Mouse (Mus musculus) MEL (cell line): ENCODE results near the gene Efhd2. TPM values are rescaled to one million over a fixed set of nuclear protein-coding genes. Genes with fewer than 3 reads are reported as not detected.

Experiments
- DNase-seq: peaks from one replicate; pipeline ENCODE4 v3.0.0; 2011; ENCODE audit warnings: low read depth, low spot score
- H3K27ac ChIP-seq: 2 replicates; pipeline ENCODE4 v1.5.1; 2012; ENCODE audit warnings: low read depth, mild to moderate bottlenecking, control low read depth, low read length, moderate library complexity; ENCODE audit not compliant: control insufficient read depth
- H3K27me3 ChIP-seq, 2 experiments: fragments of 150-350 bp in 1 of 2; sonication (generic) in 1 of 2; 2 replicates each; pipeline ENCODE4 v1.6.1; 2012; ENCODE audit warnings: low read length in 2 of 2, mild to moderate bottlenecking in 2 of 2, improper control_type of control experiment in 1 of 2, moderate library complexity in 1 of 2; ENCODE audit not compliant: insufficient read depth in 2 of 2, control insufficient read depth in 1 of 2
- H3K36me3 ChIP-seq, 2 experiments: 2 replicates each; pipeline ENCODE4 v1.6.1; 2012 to 2014; ENCODE audit warnings: low read length in 2 of 2, improper control_type of control experiment in 1 of 2, inconsistent platforms in 1 of 2, mild to moderate bottlenecking in 1 of 2; ENCODE audit not compliant: insufficient read depth in 2 of 2, control insufficient read depth in 1 of 2
- H3K4me1 ChIP-seq, 2 experiments: fragments of 150-350 bp in 1 of 2; sonication (generic) in 1 of 2; 2 replicates each; pipeline ENCODE4 v1.6.1; 2012; ENCODE audit warnings: low read length in 2 of 2, improper control_type of control experiment in 1 of 2, mild to moderate bottlenecking in 1 of 2; ENCODE audit not compliant: insufficient read depth in 2 of 2, control insufficient read depth in 1 of 2
- H3K4me3 ChIP-seq, 2 experiments: fragments of 150-350 bp in 1 of 2; sonication (generic) in 1 of 2; 2 replicates each; pipeline ENCODE4 v1.5.1; 2012; ENCODE audit warnings: low read depth in 2 of 2, low read length in 2 of 2, mild to moderate bottlenecking in 2 of 2, moderate library complexity in 2 of 2, control low read depth in 1 of 2, improper control_type of control experiment in 1 of 2; ENCODE audit not compliant: control insufficient read depth in 1 of 2, insufficient read depth in 1 of 2
- H3K79me2 ChIP-seq: 2 replicates; pipeline ENCODE4 v1.6.1; 2012; ENCODE audit warnings: mild to moderate bottlenecking, low read length, moderate library complexity; ENCODE audit not compliant: control insufficient read depth, poor library complexity, insufficient read depth
- H3K9ac ChIP-seq: 2 replicates; pipeline ENCODE4 v1.6.1; 2012; ENCODE audit warnings: low read depth, mild to moderate bottlenecking, control low read depth, low read length, moderate library complexity; ENCODE audit not compliant: control insufficient read depth, poor library complexity, severe bottlenecking
- H3K9me3 ChIP-seq: fragments of 150-350 bp; sonication (generic); replicated peaks from 2 replicates; pipeline ENCODE4 v1.6.1; 2012; ENCODE audit warnings: mild to moderate bottlenecking, low read length, improper control_type of control experiment, moderate library complexity; ENCODE audit not compliant: insufficient read depth
- BHLHE40 ChIP-seq: IDR thresholded peaks from 2 replicates; pipeline ENCODE4 v1.6.1; 2012; ENCODE audit warnings: low read depth, mild to moderate bottlenecking, inconsistent platforms, low read length, improper control_type of control experiment, borderline replicate concordance
- CHD1 ChIP-seq: IDR thresholded peaks from 2 replicates; pipeline ENCODE4 v1.6.1; 2012; ENCODE audit warnings: low read depth, mild to moderate bottlenecking, inconsistent platforms, low read length, improper control_type of control experiment
- CHD2 ChIP-seq: IDR thresholded peaks from 2 replicates; pipeline ENCODE4 v1.6.1; 2011; ENCODE audit warnings: low read length, improper control_type of control experiment
- CTCF ChIP-seq, 3 experiments: IDR thresholded peaks in 2 of 3; conservative IDR thresholded peaks in 1 of 3; 2 replicates each; pipeline ENCODE4 v1.5.1; 2011 to 2012; ENCODE audit warnings: low read length in 3 of 3, low read depth in 2 of 3, mild to moderate bottlenecking in 2 of 3, improper control_type of control experiment in 1 of 3, inconsistent platforms in 1 of 3, mixed read lengths in 1 of 3, moderate library complexity in 1 of 3; ENCODE audit not compliant: control insufficient read depth in 1 of 3, insufficient read depth in 1 of 3, poor library complexity in 1 of 3, severe bottlenecking in 1 of 3
- ELF1 ChIP-seq: IDR thresholded peaks from 2 replicates; pipeline ENCODE4 v1.6.1; 2014; ENCODE audit warnings: low read depth, mild to moderate bottlenecking, inconsistent platforms, low read length, improper control_type of control experiment, moderate library complexity
- EP300 ChIP-seq, 2 experiments: IDR thresholded peaks; 2 replicates each; pipeline ENCODE4 v1.6.1; 2011; ENCODE audit warnings: improper control_type of control experiment in 2 of 2, low read length in 2 of 2, low read depth in 1 of 2, mild to moderate bottlenecking in 1 of 2
- ETS1 ChIP-seq: IDR thresholded peaks from 2 replicates; pipeline ENCODE4 v1.6.1; 2012; ENCODE audit warnings: low read depth, mild to moderate bottlenecking, inconsistent platforms, low read length, improper control_type of control experiment, moderate library complexity
- GABPA ChIP-seq: IDR thresholded peaks from 2 replicates; pipeline ENCODE4 v1.6.1; 2012; ENCODE audit warnings: low read depth, mild to moderate bottlenecking, inconsistent platforms, low read length, improper control_type of control experiment, moderate library complexity
- GATA1 ChIP-seq: IDR thresholded peaks from 2 replicates; pipeline ENCODE4 v1.6.1; 2011; ENCODE audit warnings: low read depth, low read length, improper control_type of control experiment
- JUND ChIP-seq: IDR thresholded peaks from 2 replicates; pipeline ENCODE4 v1.6.1; 2011; ENCODE audit warnings: low read depth, mild to moderate bottlenecking, improper control_type of control experiment, low read length
- KAT2A ChIP-seq: conservative IDR thresholded peaks from 2 replicates; pipeline ENCODE4 v1.6.1; 2012; ENCODE audit warnings: low read depth, low read length, improper control_type of control experiment, inconsistent platforms
- MAFK ChIP-seq: IDR thresholded peaks from 2 replicates; pipeline ENCODE4 v1.6.1; 2011; ENCODE audit warnings: low read depth, mild to moderate bottlenecking, low read length, improper control_type of control experiment, borderline replicate concordance
- MXI1 ChIP-seq: IDR thresholded peaks from 2 replicates; pipeline ENCODE4 v1.6.1; 2011; ENCODE audit warnings: mild to moderate bottlenecking, low read depth, low read length, improper control_type of control experiment
- MYB ChIP-seq: IDR thresholded peaks from 2 replicates; pipeline ENCODE4 v1.6.1; 2011; ENCODE audit warnings: mild to moderate bottlenecking, low read depth, low read length, improper control_type of control experiment
- POLR2A ChIP-seq, 2 experiments: IDR thresholded peaks; 2 replicates each; pipeline ENCODE4 v1.6.1; 2011 to 2012; ENCODE audit warnings: low read length in 2 of 2, mild to moderate bottlenecking in 2 of 2, control low read depth in 1 of 2, improper control_type of control experiment in 1 of 2, low read depth in 1 of 2, moderate library complexity in 1 of 2; ENCODE audit not compliant: control insufficient read depth in 1 of 2, insufficient read depth in 1 of 2, poor library complexity in 1 of 2
- POLR2AphosphoS2 ChIP-seq: IDR thresholded peaks from 2 replicates; pipeline ENCODE4 v1.6.1; 2011; ENCODE audit warnings: low read length, improper control_type of control experiment
- SIN3A ChIP-seq: IDR thresholded peaks from 2 replicates; pipeline ENCODE4 v1.6.1; 2012; ENCODE audit warnings: low read length, improper control_type of control experiment, inconsistent platforms
- TAL1 ChIP-seq: IDR thresholded peaks from 2 replicates; pipeline ENCODE4 v1.6.1; 2012; ENCODE audit warnings: mild to moderate bottlenecking, inconsistent platforms, low read length, moderate library complexity, mixed read lengths
- TCF12 ChIP-seq: IDR thresholded peaks from 2 replicates; pipeline ENCODE4 v1.6.1; 2014; ENCODE audit warnings: low read depth, mild to moderate bottlenecking, inconsistent platforms, low read length, improper control_type of control experiment, moderate library complexity
- UBTF ChIP-seq: IDR thresholded peaks from 2 replicates; pipeline ENCODE4 v1.6.1; 2012; ENCODE audit warnings: low read depth, mild to moderate bottlenecking, inconsistent platforms, low read length, improper control_type of control experiment, moderate library complexity, borderline replicate concordance; ENCODE audit not compliant: insufficient read depth
- USF1 ChIP-seq: IDR thresholded peaks from 2 replicates; pipeline ENCODE4 v1.6.1; 2014; ENCODE audit warnings: low read depth, mild to moderate bottlenecking, inconsistent platforms, low read length, improper control_type of control experiment, moderate library complexity
- ZC3H11A ChIP-seq: IDR thresholded peaks from 2 replicates; pipeline ENCODE4 v1.6.1; 2012; ENCODE audit warnings: low read depth, mild to moderate bottlenecking, inconsistent platforms, low read length, improper control_type of control experiment
- ZMIZ1 ChIP-seq: IDR thresholded peaks from 2 replicates; pipeline ENCODE4 v1.6.1; 2012; ENCODE audit warnings: low read depth, mild to moderate bottlenecking, inconsistent platforms, low read length, improper control_type of control experiment, moderate library complexity
- ZNF384 ChIP-seq: IDR thresholded peaks from 2 replicates; pipeline ENCODE4 v1.6.1; 2012; ENCODE audit warnings: low read depth, mild to moderate bottlenecking, inconsistent platforms, low read length, improper control_type of control experiment
- polyA plus RNA-seq, 2 experiments: library from polyadenylated mRNA; stranded (reverse) in 1 of 2; unstranded in 1 of 2; fragments of >175 nt in 1 of 2; fragments of >200 nt in 1 of 2; gene quantifications; 2 replicates each; pipeline versions ENCODE4 v1.2.1 to v1.2.4; 2012; ENCODE audit warnings: low replicate concordance in 2 of 2, low read depth in 1 of 2; ENCODE audit not compliant: insufficient read length in 2 of 2, insufficient read depth in 1 of 2, missing spikeins in 1 of 2
- total RNA-seq: library from RNA; depleted of rRNA; stranded (reverse); fragments of 300-350 nt; gene quantifications from 2 replicates; pipeline ENCODE4 v1.2.3, GENCODE M21; 2012

The Efhd2 gene
- total and polyA plus RNA-seq, 3 experiments: 32.4 to 79.1 TPM; not detected in 1

DNA sequence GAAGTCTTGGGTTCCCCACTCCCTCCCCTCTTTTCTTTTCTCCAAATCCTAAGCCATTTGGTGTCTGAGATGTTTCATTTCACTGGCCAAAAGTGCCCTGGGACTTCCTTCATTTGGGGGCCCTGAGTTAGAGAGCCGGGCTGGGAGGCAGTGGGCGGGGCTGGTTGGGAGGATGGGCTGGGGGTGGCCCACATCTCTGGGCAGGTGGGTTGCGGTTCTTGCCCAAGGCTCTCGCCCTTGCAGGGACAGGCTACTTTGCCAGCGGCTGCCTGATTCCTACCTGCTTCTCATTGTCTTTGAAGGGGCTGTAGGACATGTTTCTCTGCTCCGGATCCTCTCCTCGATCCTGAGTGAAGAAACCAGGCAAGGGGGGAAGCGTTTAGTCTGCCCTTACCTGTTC is 24.2 kb upstream of the Efhd2 start:
- H3K9ac ChIP-seq: no peak overlapping the region
- H3K27ac ChIP-seq: no peak overlapping the region
- H3K79me2 ChIP-seq: no peaks in the 10 kb centered on the region
- no peak overlapping the region for H3K4me3 ChIP-seq
- no peaks in the 10 kb centered on the region for H3K4me1 ChIP-seq
- no peaks in the 10 kb centered on the region for H3K27me3 ChIP-seq
- H3K9me3 ChIP-seq: no peaks in the 10 kb centered on the region
- TF ChIP-seq ZMIZ1 (no peak), EP300 (IDR thresholded peaks at IDR 0.05; ENCODE audit: low read depth in 1 of 2, low read length in 2 of 2) (no peak), BHLHE40 (no peak), ELF1 (no peak), UBTF (no peak), CTCF (IDR thresholded peaks at IDR 0.05 in 2 of 3, conservative IDR thresholded peaks at IDR 0.05 in 1 of 3; ENCODE audit: control insufficient read depth in 1 of 3, insufficient read depth in 1 of 3, low read depth in 2 of 3, low read length in 3 of 3, poor library complexity in 1 of 3, severe bottlenecking in 1 of 3) (no peak), MAFK (no peak), GABPA (no peak), JUND (no peak), USF1 (no peak), GATA1 (no peak), ZC3H11A (no peak)
- DNase-seq: no peak
- no peaks in the 10 kb centered on the region for H3K36me3 ChIP-seq

DNA sequence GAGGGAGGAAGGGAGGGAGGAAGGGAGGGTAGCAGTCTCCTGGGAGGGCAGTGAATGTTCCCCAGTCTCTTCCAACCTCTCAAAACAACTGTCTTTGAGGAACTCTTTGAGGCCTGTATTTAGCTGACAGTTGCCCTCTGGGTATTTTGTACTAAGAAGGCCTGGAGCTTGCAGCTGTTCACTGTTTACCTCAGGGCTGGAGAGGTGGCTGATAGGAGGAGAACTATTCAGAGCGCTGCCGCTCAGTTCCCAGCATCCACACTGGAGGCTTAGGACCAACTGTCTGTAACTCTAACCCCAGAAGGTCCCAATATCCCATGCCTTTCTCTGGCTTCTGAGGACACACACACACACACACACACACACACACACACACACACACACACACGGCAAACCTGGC is 23.1 kb upstream of the Efhd2 start:
- Histone ChIP-seq H3K4me1 (no peaks in the 10 kb centered on the region), H3K79me2 (no peaks in the 10 kb centered on the region), H3K36me3 (no peaks in the 10 kb centered on the region), H3K27ac (no peak overlapping the region), H3K4me3 (no peak overlapping the region), H3K27me3 (no peaks in the 10 kb centered on the region), H3K9ac (no peak overlapping the region), H3K9me3 (no peaks in the 10 kb centered on the region)
- no peak for TF ChIP-seq UBTF
- TF ChIP-seq USF1: no peak
- TF ChIP-seq GATA1: no peak
- TF ChIP-seq ZNF384: no peak
- TF ChIP-seq KAT2A: no peak
- TF ChIP-seq ETS1: no peak
- TF ChIP-seq MYB: no peak
- TF ChIP-seq POLR2AphosphoS2: no peak
- TF ChIP-seq POLR2A (IDR thresholded peaks at IDR 0.05; ENCODE audit: control insufficient read depth in 1 of 2, insufficient read depth in 1 of 2, low read depth in 1 of 2, low read length in 2 of 2, poor library complexity in 1 of 2): no peak
- no peak for TF ChIP-seq CHD1
- no peak for TF ChIP-seq TAL1
- TF ChIP-seq EP300 (IDR thresholded peaks at IDR 0.05; ENCODE audit: low read depth in 1 of 2, low read length in 2 of 2): no peak
- no peak for TF ChIP-seq TCF12
- TF ChIP-seq MXI1: no peak
- TF ChIP-seq ZC3H11A: no peak
- TF ChIP-seq MAFK: no peak
- TF ChIP-seq GABPA: no peak
- TF ChIP-seq SIN3A: no peak
- no peak for TF ChIP-seq ELF1
- no peak for TF ChIP-seq CHD2
- no peak for DNase-seq
